Mouse (Mus musculus) small intestine, adult 2 months (tissue): ENCODE data around the gene Cys1.

ENCODE experiments used
- CTCF ChIP-seq: fragments of 200-500 bp; IDR thresholded peaks from 2 replicates; pipeline ENCODE4 v1.5.1; 2012; ENCODE audit warnings: low read depth, mild to moderate bottlenecking, control low read depth, inconsistent platforms, low read length, moderate library complexity, mixed read lengths; ENCODE audit not compliant: insufficient replicate concordance, insufficient read length; ENCODE audit errors: extremely low read depth
- POLR2A ChIP-seq: fragments of 200-500 bp; IDR thresholded peaks from 2 replicates; pipeline ENCODE4 v1.6.1; 2012; ENCODE audit warnings: low read depth, mild to moderate bottlenecking, control low read depth, inconsistent platforms, low read length, moderate library complexity

- no peak for TF ChIP-seq CTCF
- TF ChIP-seq POLR2A, result no peak
These were observed 33.5 kb downstream of the Cys1 start for GRCm38 (mm10) chr12:24648094-24648493.
